Mouse (Mus musculus) liver, embryonic 14.5 days (tissue): ENCODE data around the gene Stard9. TPM values are rescaled to one million over a fixed set of nuclear protein-coding genes. Genes with fewer than 3 reads are reported as not detected.

Source experiments
- ATAC-seq: fragments of 200-750 bp; cut with Nextera tagmentation; 2 replicates; pipeline ENCODE4 v1.8.0; 2017; ENCODE audit warnings: moderate number of reproducible peaks, mild to moderate bottlenecking, moderate library complexity; ENCODE audit not compliant: insufficient read depth
- DNase-seq, 3 experiments: peaks; one replicate each; pipeline ENCODE4 v3.0.0-alpha.2; 2012 to 2013; ENCODE audit warnings: low read depth in 3 of 3, low spot score in 3 of 3
- H3K27ac ChIP-seq: fragments of 300-500 bp; sonication (generic); 2 replicates; pipeline ENCODE4 v1.5.1; 2014; ENCODE audit warnings: moderate library complexity, mild to moderate bottlenecking, control low read depth, inconsistent platforms
- H3K27me3 ChIP-seq: fragments of 300-500 bp; sonication (generic); 2 replicates; pipeline ENCODE4 v1.6.1; 2014; ENCODE audit warnings: mild to moderate bottlenecking, low read length, moderate library complexity; ENCODE audit not compliant: control insufficient read depth, insufficient read depth
- H3K36me3 ChIP-seq: fragments of 300-500 bp; sonication (generic); replicated peaks from 2 replicates; pipeline ENCODE4 v1.6.1; 2014; ENCODE audit warnings: low read depth; ENCODE audit not compliant: control insufficient read depth, insufficient read depth
- H3K4me1 ChIP-seq, 2 experiments: fragments of 200-500 bp in 1 of 2; fragments of 300-500 bp in 1 of 2; sonication (generic) in 1 of 2; replicated peaks; 2 replicates each; pipeline ENCODE4 v1.6.1; 2012 to 2014; ENCODE audit warnings: antibody characterized with exemption in 1 of 2, inconsistent platforms in 1 of 2, low read length in 1 of 2; ENCODE audit not compliant: control insufficient read depth in 2 of 2, insufficient read depth in 2 of 2
- H3K4me2 ChIP-seq: fragments of 300-500 bp; sonication (generic); 2 replicates; pipeline ENCODE4 v1.6.1; 2014; ENCODE audit warnings: low read depth, mild to moderate bottlenecking, control low read depth, moderate library complexity
- H3K4me3 ChIP-seq, 2 experiments: fragments of 200-500 bp in 1 of 2; fragments of 300-500 bp in 1 of 2; sonication (generic) in 1 of 2; 2 replicates each; pipeline ENCODE4 v1.5.1; 2012 to 2014; ENCODE audit warnings: low read depth in 2 of 2, low read length in 2 of 2, mild to moderate bottlenecking in 2 of 2, control low read depth in 1 of 2, inconsistent platforms in 1 of 2, moderate library complexity in 1 of 2; ENCODE audit not compliant: insufficient read depth in 1 of 2
- H3K9ac ChIP-seq: fragments of 300-500 bp; sonication (generic); replicated peaks from 2 replicates; pipeline ENCODE4 v1.6.1; 2014; ENCODE audit warnings: mild to moderate bottlenecking, control low read depth, moderate library complexity
- H3K9me3 ChIP-seq: fragments of 300-500 bp; sonication (generic); 2 replicates; pipeline ENCODE4 v1.6.1; 2016; ENCODE audit warnings: low read length, mixed read lengths; ENCODE audit not compliant: control insufficient read depth
- CTCF ChIP-seq: IDR thresholded peaks from 2 replicates; pipeline ENCODE4 v1.5.1; 2016; ENCODE audit warnings: antibody characterized with exemption, low read depth, control low read depth
- EP300 ChIP-seq: IDR thresholded peaks from 2 replicates; pipeline ENCODE4 v1.6.1; 2016; ENCODE audit warnings: antibody characterized with exemption, low read depth
- WGBS: fragments of 180-500 bp; shearing (Covaris S2); extraction: QIAGEN DNeasy Blood & Tissue Kit; methylation state at CpG from one replicate; pipeline ENCODE4 v1.1.7; 2014; ENCODE audit not compliant: insufficient replicate concordance; 5-methylcytosine and 5-hydroxymethylcytosine counted together
- polyA plus RNA-seq, 2 experiments: library from polyadenylated mRNA; depleted of rRNA in 1 of 2; stranded (reverse) in 1 of 2; unstranded in 1 of 2; fragments of >200 nt; fragmentation: Nextera tagmentation in 1 of 2; extraction: Ambion mirVana in 1 of 2; gene quantifications; 2 replicates each; pipeline versions ENCODE4 v1.2.1 to v1.2.3; 2012 to 2014

Stard9 gene
- polyA plus RNA-seq, 2 experiments = 0.56 to 1.5 TPM

DNA sequence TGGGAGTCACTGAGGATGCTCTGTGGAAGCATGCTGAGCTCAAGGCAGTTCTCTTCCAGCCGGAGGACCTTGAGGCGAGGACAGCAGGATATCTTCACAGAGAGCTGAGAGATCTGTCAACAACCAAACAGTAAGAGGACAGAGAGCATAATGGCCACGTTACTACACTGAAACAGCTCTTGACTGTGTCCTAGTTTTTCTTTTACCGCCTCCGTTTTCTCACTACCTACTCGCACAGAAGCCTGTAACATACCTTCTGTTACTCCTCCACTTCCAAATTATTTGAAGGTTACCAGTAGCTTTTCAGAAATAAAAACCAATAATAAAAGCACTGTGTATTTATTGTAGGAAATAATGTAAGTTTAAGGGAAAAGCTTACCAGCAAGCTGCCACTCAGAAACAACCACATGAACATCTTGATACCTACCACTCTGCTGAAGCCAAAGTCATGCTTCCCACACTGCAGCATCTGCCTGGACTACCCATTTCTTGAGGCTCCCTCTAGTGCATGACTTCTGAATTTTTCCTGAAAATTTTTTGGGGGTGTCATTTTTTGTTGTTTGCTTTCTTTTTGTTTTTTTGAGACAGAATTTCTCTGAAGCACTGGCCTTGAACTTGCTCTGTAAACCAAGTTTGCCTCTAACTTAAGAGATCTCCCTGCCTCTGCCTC is 22.8 kb upstream of the Stard9 start:
- Histone ChIP-seq H3K4me3 (no peak overlapping the region), H3K36me3 (no peaks in the 10 kb centered on the region; the same call in none of the 2 replicates), H3K27ac (no peak overlapping the region), H3K9me3 (no peaks in the 10 kb centered on the region), H3K4me2 (no peak overlapping the region), H3K27me3 (no peaks in the 10 kb centered on the region), H3K9ac (no peak overlapping the region), H3K4me1 (peaks cover 8 to 11% of the 10 kb centered on the region in 2 experiments)
- DNase-seq (no peak), ATAC-seq (no peak)
- TF ChIP-seq CTCF = peak; percentile 40
- TF ChIP-seq EP300 = no peak
- 85% methylated on average over 6 of the region's 6 CpGs for WGBS

DNA sequence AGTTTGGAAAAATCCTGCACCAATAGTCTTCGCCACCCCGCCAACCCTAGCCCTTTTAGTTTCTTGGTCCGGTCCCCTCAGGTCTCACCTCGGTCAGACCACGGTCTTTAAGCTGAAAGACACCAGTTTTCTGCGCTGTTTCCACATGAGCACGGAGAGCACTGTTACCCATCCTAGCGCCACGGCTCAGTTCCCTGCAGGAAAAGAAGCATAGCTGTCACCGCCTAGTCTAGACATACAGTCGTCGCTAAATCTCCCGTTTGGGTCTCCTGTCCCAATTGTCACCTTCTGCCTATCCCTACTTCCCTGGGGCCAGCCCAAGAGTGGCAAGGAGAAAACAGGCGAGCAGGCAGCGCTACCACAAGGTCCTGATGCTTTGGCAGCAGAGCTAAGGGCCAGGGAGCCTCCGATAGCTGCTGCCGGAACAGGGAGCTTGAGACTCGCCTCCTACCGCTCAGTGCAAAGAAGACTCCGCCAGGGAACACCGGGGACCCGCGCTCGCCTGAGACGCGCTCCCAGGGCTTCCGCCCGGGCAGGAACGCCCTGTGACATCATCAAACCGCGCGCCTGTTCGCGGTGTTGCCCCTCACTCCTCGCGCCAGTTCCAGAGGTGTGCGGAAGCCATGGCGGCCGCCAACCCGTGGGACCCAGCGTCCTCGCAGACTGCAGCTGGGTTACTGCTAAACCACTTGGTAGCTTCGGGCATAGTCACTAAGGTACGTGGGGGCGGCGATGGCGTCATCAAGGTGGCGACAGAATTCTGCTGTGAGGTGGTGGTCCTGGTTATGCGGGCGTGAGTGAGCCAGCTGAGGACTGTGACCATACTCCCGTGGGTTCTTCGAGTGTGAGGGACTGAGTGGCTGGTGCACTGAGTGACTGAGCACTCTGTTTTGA is 19.8 kb upstream of the Stard9 start, which contains the start of the genes Haus2 and Lrrc57:
Gene Haus2 (plus strand): TSS at position 554 of the 894 bp plus-strand sequence.
Gene Lrrc57 (minus strand): TSS at position 691 of the 894 bp plus-strand sequence.
- DNase-seq = peak; percentile 82 to 83 (median 83)
- Histone ChIP-seq H3K4me3 (peak within 1 kb of the TSS; percentile 80 to 98), H3K4me2 (peak within 1 kb of the TSS; percentile 92), H3K9ac (peak within 1 kb of the TSS; percentile 96), H3K36me3 (peaks cover 9% of the 10 kb centered on the region), H3K4me1 (peaks cover 14 to 15% of the 10 kb centered on the region in 2 experiments), H3K9me3 (no peaks in the 10 kb centered on the region), H3K27me3 (no peaks in the 10 kb centered on the region), H3K27ac (peak within 1 kb of the TSS; percentile 96)
- peak; percentile 95 for ATAC-seq
- WGBS = under 1% methylated on average over 52 of the region's 52 CpGs
- TF ChIP-seq EP300 (no peak; the same call in 1 of the 2 replicates), CTCF (peak; percentile 48; the same call in 1 of the 2 replicates)

DNA sequence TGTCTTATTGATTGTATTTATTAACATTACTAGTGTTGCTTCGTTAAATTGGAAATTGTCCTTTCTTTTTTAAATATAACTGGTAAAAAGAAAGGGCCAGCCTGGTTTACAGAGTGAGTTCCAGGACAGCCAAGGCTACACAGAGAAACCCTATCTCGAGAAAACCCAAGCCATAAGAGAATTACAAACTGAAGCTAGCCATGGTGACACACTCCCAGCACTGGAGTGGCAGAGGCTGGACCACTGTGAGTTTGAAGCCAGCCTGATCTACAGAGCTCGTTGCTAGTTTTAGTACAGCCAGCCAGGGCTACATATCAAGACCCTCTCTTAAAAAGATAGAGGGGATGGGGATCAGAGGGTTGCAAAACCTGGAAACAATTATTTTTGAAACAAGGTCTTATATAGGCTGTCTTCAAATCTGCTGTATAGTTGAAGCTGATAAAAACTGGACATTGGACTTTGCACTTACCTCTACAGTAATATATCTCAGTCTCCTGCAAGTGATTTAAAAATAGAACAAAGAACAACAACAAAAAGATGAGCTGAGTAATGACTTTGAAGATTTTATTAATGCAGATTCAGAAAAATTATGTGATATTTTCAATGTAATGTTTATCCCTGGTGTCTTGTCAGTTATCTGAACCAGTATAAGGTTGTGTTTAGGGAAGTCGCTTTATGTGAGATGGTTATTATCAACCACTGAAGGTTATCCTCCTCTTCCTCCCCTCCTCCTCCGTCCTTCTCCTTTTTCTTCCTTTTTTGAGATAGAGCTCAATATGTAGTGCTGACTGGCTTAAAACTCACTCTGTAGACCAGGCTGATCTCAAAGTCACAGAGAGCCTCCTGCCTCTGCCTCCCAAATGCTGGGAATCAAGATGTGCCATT is 12.4 kb upstream of the Stard9 start:
- Histone ChIP-seq H3K4me2 (no peak overlapping the region), H3K4me3 (no peak overlapping the region), H3K27ac (no peak overlapping the region), H3K36me3 (peaks cover 42% of the 10 kb centered on the region), H3K4me1 (peaks cover 0 to 3% of the 10 kb centered on the region in 2 experiments; a peak in 1 of 4 replicates), H3K9me3 (no peaks in the 10 kb centered on the region), H3K9ac (no peak overlapping the region), H3K27me3 (no peaks in the 10 kb centered on the region)
- TF ChIP-seq EP300 (no peak), CTCF (no peak)
- DNase-seq (no peak), ATAC-seq (no peak)
- 68% methylated on average over 5 of the region's 5 CpGs for WGBS

DNA sequence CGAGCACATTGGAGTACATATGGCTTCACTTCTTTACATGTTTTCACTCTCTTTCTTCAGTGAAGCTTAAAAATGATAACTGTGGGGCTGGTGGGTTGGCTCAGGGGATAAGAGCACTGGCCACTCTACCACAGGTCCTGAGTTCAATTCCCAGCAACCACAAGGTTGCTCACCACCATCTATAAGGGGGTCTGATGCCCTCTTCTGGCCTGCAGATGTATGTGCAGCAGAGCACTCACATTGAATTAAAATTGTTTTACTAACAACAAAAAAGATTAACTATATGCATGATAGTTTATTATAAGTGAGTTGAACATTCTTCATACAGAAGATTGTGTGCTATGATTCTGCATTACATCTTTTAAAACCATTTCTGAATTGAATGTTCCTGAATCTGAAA is 9.4 kb upstream of the Stard9 start:
- DNase-seq (no peak), ATAC-seq (no peak)
- Histone ChIP-seq H3K4me1 (no peaks in the 10 kb centered on the region), H3K27me3 (no peaks in the 10 kb centered on the region), H3K4me2 (no peak overlapping the region), H3K4me3 (no peak overlapping the region), H3K9me3 (no peaks in the 10 kb centered on the region), H3K27ac (no peak overlapping the region), H3K9ac (no peak overlapping the region), H3K36me3 (peaks cover 31% of the 10 kb centered on the region)
- TF ChIP-seq EP300 = no peak
- peak; percentile 59 for TF ChIP-seq CTCF
- WGBS = 96% methylated on average over 1 of the region's 1 CpGs
